Mouse (Mus musculus) heart, embryonic 15.5 days (tissue): ENCODE results near the gene Trp53i11. TPM values are rescaled to one million over a fixed set of nuclear protein-coding genes. Genes with fewer than 3 reads are reported as not detected.

Source experiments
- ATAC-seq: fragments of 200-750 bp; cut with Nextera tagmentation; replicated peaks from 2 replicates; pipeline ENCODE4 v1.8.0; 2017; ENCODE audit warnings: low read depth, moderate TSS enrichment; ENCODE audit not compliant: insufficient number of reproducible peaks, insufficient read depth, low FRiP score
- H3K27ac ChIP-seq: fragments of 300-500 bp; sonication (generic); 2 replicates; pipeline ENCODE4 v1.5.1; 2015; ENCODE audit warnings: mild to moderate bottlenecking, inconsistent platforms
- H3K27me3 ChIP-seq: fragments of 300-500 bp; sonication (generic); 2 replicates; pipeline ENCODE4 v1.6.1; 2015; ENCODE audit warnings: inconsistent platforms
- H3K36me3 ChIP-seq: fragments of 300-500 bp; sonication (generic); 2 replicates; pipeline ENCODE4 v1.6.1; 2015; ENCODE audit warnings: mild to moderate bottlenecking, inconsistent platforms
- H3K4me1 ChIP-seq: fragments of 300-500 bp; sonication (generic); replicated peaks from 2 replicates; pipeline ENCODE4 v1.6.1; 2015; ENCODE audit warnings: inconsistent platforms
- H3K4me2 ChIP-seq: fragments of 300-500 bp; sonication (generic); 2 replicates; pipeline ENCODE4 v1.6.1; 2015; ENCODE audit warnings: inconsistent platforms, mild to moderate bottlenecking, moderate library complexity
- H3K4me3 ChIP-seq: fragments of 300-500 bp; sonication (generic); 2 replicates; pipeline ENCODE4 v1.5.1; 2015; ENCODE audit warnings: mild to moderate bottlenecking, inconsistent platforms
- H3K9ac ChIP-seq: fragments of 300-500 bp; sonication (generic); 2 replicates; pipeline ENCODE4 v1.6.1; 2015; ENCODE audit warnings: mild to moderate bottlenecking, inconsistent platforms
- H3K9me3 ChIP-seq: fragments of 300-500 bp; sonication (generic); replicated peaks from 2 replicates; pipeline ENCODE4 v1.6.1; 2016; ENCODE audit warnings: inconsistent platforms
- WGBS: fragments of 180-500 bp; shearing (Covaris S2); methylation state at CpG from one replicate; pipeline ENCODE4 v1.1.7; 2015; ENCODE audit warnings: mixed read lengths; 5-methylcytosine and 5-hydroxymethylcytosine counted together
- polyA plus RNA-seq: library from polyadenylated mRNA; unstranded; fragments of >200 nt; fragmentation: Nextera tagmentation; extraction: Ambion mirVana; gene quantifications from 2 replicates; pipeline ENCODE4 v1.2.1, GENCODE M21; 2015

Trp53i11 gene
- polyA plus RNA-seq, 1 experiment from 2014 or later = 19.7 TPM

DNA sequence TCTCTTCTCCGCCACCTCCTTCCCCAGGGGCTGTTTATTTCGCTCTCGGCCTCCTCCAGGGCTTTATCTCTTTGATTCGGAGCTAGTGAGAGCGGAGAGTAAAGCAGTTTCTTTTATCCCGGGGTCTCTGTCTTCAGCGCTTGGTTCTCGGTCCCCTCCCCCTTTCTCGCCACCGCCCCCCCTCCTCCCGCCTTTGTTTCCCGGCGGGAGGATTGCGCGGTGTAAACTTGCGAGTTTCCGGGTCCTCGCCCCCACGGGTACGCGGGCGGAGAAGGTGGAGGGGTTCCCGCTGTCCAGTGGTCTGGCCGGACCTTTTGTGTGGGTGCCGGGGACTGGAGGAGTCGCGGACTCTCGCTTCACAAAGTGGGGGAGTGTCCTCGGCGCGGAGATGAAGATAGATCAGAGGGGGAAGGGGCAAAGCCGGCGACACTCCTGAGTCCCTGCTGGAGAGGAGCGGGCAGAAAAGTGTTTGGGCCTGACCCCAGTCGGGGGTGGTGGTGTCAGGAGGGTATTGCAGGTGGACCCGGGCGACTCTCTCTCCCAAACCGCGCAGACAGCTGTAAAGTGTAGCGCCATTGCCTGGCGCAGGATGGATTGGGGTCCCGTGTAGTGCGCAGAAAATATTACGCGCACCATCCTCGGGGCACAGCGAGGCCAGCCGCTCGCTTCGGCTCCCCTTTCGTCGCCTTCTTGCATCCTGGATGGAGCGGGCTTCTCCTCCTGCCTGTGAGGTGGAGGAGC, 842 bp downstream of the Trp53i11 start:
- H3K27me3 ChIP-seq = peaks cover 28% of the 10 kb centered on the region
- H3K4me2 ChIP-seq = peak overlapping the region; percentile 98
- under 1% methylated on average over 53 of the region's 53 CpGs for WGBS
- peak overlapping the region; percentile 61 for H3K27ac ChIP-seq
- H3K9ac ChIP-seq = peak overlapping the region; percentile 78
- ATAC-seq = no peak
- H3K4me3 ChIP-seq = peak overlapping the region; percentile 73
- H3K36me3 ChIP-seq = no peaks in the 10 kb centered on the region
- H3K4me1 ChIP-seq = peaks cover 34% of the 10 kb centered on the region
- H3K9me3 ChIP-seq = no peaks in the 10 kb centered on the region

DNA sequence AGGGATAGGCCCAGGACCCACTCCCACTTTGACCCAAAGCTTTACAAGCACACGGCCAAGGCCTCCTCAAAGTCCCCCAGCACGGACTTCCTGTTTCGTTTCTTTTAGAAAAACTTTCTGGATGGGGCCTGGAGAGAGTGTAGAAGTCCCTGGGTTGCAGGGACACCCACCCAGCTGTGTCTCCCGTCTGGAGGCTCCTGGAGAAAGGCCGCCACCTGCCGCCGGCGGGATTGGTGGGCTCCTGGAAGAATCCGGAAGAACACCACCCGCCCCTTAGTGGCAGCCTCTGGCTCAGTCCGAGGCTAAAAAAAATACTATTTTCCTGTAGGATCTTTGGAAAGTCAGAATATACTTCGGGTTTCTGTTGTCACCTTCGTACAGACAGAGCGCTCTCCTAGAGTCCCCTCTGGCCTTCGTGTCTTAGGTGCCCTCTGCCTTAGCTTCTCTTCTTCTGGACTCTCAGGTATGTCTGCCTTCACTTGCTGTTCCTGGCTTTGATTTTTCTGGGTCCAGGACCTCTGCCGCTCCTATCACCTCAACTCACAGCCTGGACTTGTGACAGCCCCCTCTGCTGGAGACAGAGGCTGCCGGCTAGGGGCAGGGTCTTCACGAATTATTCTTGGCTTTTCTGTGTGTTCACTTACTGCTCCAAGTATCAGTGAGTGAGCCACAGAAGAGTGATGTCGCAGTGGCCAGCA, 1.6 kb downstream of the Trp53i11 start:
- peak overlapping the region; percentile 73 for H3K4me3 ChIP-seq
- peak overlapping the region; percentile 98 for H3K4me2 ChIP-seq
- WGBS = 7% methylated on average over 19 of the region's 19 CpGs
- no peaks in the 10 kb centered on the region for H3K36me3 ChIP-seq
- H3K4me1 ChIP-seq = peaks cover 36% of the 10 kb centered on the region
- ATAC-seq = no peak
- no peaks in the 10 kb centered on the region for H3K9me3 ChIP-seq
- peak overlapping the region; percentile 78 for H3K9ac ChIP-seq
- H3K27me3 ChIP-seq = peaks cover 24% of the 10 kb centered on the region
- H3K27ac ChIP-seq = peak overlapping the region; percentile 61

DNA sequence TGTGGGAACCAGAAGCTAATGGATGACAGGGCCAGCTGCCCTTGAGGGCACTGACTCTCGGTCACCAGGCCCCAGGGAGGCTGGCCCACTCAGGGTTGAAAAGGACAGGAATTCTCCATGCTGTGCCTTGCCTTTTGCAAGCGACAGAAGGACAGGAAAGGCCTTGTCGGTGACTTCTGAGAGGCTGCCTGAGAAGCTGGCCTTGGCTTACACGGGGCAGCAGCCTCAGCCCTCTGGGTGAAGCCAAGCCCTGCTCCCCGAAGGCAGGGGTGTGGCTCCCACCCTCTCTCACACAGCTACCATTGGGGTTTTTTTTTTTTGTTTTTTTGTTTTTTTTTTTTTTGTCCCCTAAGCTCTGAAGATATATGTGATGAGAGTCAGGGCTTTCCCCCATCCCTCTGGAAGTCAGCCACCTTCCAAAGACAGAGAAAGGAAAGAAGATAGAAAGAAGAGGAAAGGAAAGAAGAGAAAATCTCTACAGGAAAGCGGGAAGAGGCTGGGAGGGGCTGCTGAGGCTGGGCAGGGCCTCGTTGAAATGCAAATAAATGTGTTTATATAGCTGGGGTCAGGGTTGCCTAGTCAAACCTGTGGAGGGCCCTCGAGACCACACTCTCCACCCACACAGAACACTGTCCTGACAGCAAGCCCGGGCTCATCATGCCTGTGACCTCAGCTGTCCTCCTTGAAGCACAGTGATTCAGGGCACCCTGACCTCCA, 3.6 kb downstream of the Trp53i11 start:
- ATAC-seq = no peak
- Histone ChIP-seq H3K4me3 (no peak overlapping the region), H3K27me3 (peaks cover 14% of the 10 kb centered on the region), H3K9me3 (no peaks in the 10 kb centered on the region), H3K36me3 (no peaks in the 10 kb centered on the region), H3K27ac (no peak overlapping the region), H3K9ac (no peak overlapping the region), H3K4me2 (peak overlapping the region; percentile 39; the same call in 1 of the 2 replicates), H3K4me1 (peaks cover 41% of the 10 kb centered on the region)
- WGBS = 29% methylated on average over 9 of the region's 9 CpGs

DNA sequence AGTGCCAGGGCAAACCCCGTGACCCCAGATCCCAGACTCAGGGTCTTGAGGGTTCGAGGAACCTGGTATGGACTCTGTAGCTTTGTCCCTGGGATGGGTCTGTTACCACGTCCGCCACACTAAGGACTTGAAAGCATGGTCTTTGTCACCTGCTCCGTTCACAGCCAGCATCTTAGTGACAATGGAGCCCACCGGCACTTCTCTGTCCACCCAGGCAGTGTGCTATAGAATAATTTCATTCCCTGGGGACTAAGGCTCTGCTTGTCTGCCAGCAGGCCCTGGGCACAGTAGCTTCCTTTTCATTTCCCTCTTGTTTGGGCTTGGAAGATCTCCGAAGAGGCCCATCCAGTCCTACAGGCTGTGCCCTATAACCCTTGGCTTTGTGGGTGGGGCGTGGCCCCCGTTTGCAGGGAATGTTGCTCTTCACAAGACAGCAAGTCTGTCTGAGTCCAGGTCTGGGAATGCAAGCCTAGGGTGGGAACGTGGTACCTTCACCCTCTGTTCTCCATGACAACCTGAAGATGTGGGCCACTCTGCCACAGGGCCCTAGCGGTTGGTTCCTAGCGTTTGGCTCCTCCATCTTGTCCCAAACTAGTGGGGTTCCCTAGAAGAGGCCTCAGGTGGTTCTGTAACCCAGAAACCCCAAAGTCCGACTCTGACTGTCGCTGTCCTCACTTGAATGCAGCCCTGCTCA, 4.3 kb downstream of the Trp53i11 start:
- Histone ChIP-seq H3K9me3 (no peaks in the 10 kb centered on the region), H3K36me3 (no peaks in the 10 kb centered on the region), H3K4me1 (peaks cover 41% of the 10 kb centered on the region), H3K9ac (no peak overlapping the region), H3K27ac (peak overlapping the region; percentile 13; the same call in 1 of the 2 replicates), H3K4me2 (no peak overlapping the region), H3K27me3 (peaks cover 7% of the 10 kb centered on the region), H3K4me3 (no peak overlapping the region)
- 78% methylated on average over 14 of the region's 14 CpGs for WGBS
- no peak for ATAC-seq

DNA sequence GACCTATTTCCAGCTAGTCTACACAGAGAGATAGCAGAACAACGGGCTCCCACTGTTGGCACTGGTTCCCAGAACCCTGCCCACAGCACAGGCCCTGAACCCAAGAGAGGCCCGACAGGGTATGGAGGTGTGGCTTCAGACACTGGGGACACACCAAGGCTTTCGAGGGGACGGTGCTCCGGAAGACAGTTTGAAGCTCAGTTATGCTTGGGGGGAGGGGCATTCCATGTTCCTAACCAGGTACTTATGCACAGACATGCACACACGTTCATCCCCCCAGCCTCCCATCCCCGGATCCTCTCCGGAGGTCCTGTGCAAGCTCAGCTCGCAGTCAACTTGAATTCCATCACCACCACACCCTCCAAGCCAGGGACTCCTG, 4.8 kb downstream of the Trp53i11 start:
- H3K4me1 ChIP-seq = peaks cover 39% of the 10 kb centered on the region
- ATAC-seq = no peak
- no peak overlapping the region for H3K4me2 ChIP-seq

DNA sequence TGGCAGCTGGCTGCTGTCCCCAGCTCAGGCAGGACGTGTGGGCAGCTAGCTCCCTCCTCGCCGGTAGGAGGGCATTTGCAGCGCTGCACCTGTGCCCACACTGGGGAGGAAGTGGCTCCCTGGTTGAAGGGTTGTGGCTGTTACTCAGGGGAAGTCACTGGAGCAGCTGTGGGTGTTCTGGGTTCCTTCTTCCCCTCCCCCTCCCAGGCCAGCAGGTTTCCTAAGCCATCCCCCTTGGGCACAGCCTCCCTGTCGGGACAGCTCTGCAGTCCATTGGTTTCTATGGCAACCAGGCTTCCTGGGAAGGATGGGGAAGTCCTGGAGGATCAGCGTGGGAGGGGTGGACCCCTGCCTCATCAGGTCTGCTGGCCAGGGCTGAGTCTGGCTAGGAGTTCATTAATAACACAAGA, 5.3 kb downstream of the Trp53i11 start:
- Histone ChIP-seq H3K9ac (no peak overlapping the region), H3K36me3 (no peaks in the 10 kb centered on the region), H3K4me1 (peaks cover 35% of the 10 kb centered on the region), H3K4me2 (no peak overlapping the region), H3K27me3 (0 out of 2 replicates have a peak, but pooled peaks cover 4% of the 10 kb centered on the region), H3K4me3 (no peak overlapping the region), H3K9me3 (no peaks in the 10 kb centered on the region), H3K27ac (no peak overlapping the region)
- no peak for ATAC-seq
- 18% methylated on average over 6 of the region's 6 CpGs for WGBS

More for the DNA sequence above, 4.8 kb downstream of the Trp53i11 start:
- Histone ChIP-seq H3K9me3 (no peaks in the 10 kb centered on the region), H3K9ac (no peak overlapping the region), H3K27ac (peak overlapping the region; percentile 13; the same call in 1 of the 2 replicates), H3K4me3 (no peak overlapping the region), H3K36me3 (no peaks in the 10 kb centered on the region), H3K27me3 (0 out of 2 replicates have a peak, but pooled peaks cover 4% of the 10 kb centered on the region)
- 42% methylated on average over 9 of the region's 9 CpGs for whole genome bisulfite sequencing

DNA sequence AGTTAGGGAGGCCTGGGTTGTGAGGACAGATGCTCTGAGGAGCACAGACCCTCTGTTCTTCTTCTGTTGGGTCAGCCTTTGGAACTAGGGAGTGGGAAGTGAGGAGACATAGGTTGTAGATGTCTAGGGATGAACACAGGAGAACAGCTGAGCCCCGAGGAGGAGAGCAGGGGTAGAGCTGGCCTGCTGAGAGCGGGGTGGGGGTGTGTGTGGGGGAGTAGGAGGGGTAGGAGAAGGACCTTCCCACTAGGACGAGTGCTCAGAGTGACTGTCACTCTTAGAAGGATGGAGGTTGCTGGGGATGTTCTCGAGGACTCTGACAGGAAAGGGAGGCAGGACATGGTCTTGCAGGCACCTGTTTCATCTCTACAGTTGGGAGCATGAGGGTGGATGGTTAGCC, 6.5 kb downstream of the Trp53i11 start:
- Histone ChIP-seq H3K9ac (no peak overlapping the region), H3K27me3 (0 out of 2 replicates have a peak, but pooled peaks cover 4% of the 10 kb centered on the region), H3K27ac (no peak overlapping the region), H3K4me2 (no peak overlapping the region), H3K4me3 (no peak overlapping the region), H3K9me3 (no peaks in the 10 kb centered on the region), H3K4me1 (peaks cover 29% of the 10 kb centered on the region), H3K36me3 (no peaks in the 10 kb centered on the region)
- ATAC-seq = no peak
- WGBS = 52% methylated on average over 4 of the region's 4 CpGs

DNA sequence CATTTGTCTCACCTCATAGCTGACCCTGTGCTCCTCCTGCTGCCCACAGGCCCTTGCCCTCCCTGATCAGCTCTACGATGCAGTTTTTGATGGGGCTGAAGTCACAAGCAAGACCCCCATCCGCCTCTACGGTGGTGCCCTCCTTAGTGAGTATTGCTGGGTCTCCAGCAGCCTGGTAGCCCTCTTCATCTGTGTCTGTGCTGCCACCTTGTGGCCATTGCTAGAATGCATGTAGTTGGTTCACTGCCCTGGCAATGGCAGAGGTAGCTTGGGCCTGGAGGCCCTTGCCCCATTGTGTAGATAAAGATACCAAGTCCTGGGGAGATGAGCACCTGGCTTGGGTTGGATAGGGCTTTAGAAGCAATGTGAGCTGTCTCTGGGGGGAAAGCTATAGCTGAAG, 11.5 kb downstream of the Trp53i11 start:
- Histone ChIP-seq H3K9me3 (no peaks in the 10 kb centered on the region), H3K27ac (no peak overlapping the region), H3K27me3 (0 out of 2 replicates have a peak, but pooled peaks cover 4% of the 10 kb centered on the region), H3K36me3 (no peaks in the 10 kb centered on the region; the same call in 1 of the 2 replicates), H3K9ac (no peak overlapping the region), H3K4me2 (no peak overlapping the region), H3K4me3 (no peak overlapping the region), H3K4me1 (peaks cover 24% of the 10 kb centered on the region)
- WGBS = 20% methylated on average over 3 of the region's 3 CpGs
- 0 out of 2 replicates have a peak, but pooled peaks have one; percentile 24 for ATAC-seq

DNA sequence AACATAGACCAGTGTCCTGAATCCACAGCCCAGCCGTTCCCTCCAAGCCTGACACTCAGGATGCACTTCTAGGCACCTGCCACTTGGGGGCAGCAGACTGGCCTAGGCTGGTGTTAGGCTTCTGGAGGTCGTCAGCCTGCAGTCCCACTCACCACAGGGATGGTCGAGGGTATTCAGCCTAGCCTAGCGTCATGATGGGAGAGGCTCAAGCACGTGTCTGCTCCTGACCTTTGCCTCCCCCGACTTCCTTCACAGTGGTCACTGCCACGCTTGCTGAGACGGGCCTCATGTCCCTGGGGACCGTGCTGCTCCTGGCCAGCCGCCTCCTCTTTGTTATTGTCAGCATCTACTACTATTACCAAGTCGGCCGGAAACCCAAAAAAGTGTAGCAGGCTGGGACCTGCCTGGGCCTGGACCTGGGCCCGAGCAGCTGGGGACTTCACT, 12.2 kb downstream of the Trp53i11 start:
- Histone ChIP-seq H3K27me3 (0 out of 2 replicates have a peak, but pooled peaks cover 4% of the 10 kb centered on the region), H3K9me3 (no peaks in the 10 kb centered on the region), H3K36me3 (no peaks in the 10 kb centered on the region; the same call in 1 of the 2 replicates), H3K9ac (no peak overlapping the region), H3K27ac (peak overlapping the region; percentile 41; the same call in 1 of the 2 replicates), H3K4me2 (no peak overlapping the region), H3K4me3 (no peak overlapping the region), H3K4me1 (peaks cover 19% of the 10 kb centered on the region)
- ATAC-seq = peak; percentile 24
- WGBS = 27% methylated on average over 13 of the region's 13 CpGs

DNA sequence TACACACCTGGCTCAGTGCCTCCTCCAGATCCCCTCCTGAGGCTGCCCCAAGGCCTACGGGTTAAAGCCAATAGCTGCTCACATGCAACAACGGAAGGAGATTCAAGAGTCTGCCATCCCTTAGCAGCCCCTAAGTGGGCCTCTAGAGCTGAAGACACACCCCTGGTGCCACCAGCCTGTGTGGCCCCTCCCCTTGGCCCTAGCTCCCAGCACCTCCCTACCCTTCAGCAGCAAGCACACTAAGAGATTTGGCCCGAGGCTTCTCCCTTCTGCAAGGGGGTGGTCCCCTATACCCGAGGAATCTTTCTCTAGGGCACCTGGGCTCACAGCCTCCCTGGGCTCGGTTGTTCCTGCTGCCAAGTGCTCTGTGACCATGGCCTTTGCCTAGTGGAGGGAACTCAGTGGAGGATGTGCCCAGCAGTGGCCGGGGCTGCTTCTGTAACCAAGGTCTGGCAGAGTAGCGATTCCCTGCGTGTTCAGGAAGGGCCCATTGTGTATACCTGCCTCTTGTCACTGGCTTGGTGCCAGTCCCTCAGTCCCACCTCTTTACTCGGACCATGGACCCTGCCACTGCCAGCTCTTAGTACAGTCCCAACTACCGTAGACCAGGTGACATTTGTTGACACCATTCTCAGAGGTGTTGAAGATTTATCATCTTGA, 13.5 kb downstream of the Trp53i11 start:
- Histone ChIP-seq H3K9ac (no peak overlapping the region), H3K36me3 (peaks cover 10% of the 10 kb centered on the region), H3K4me2 (no peak overlapping the region), H3K27me3 (no peaks in the 10 kb centered on the region), H3K4me3 (no peak overlapping the region), H3K27ac (no peak overlapping the region), H3K4me1 (peaks cover 19% of the 10 kb centered on the region), H3K9me3 (no peaks in the 10 kb centered on the region)
- WGBS = 61% methylated on average over 10 of the region's 10 CpGs
- no peak for ATAC-seq
